Mouse (Mus musculus) embryonic facial prominence, embryonic 14.5 days (tissue): ENCODE data around the gene Gpr142. TPM values are rescaled to one million over a fixed set of nuclear protein-coding genes. Genes with fewer than 3 reads are reported as not detected.

ENCODE experiments used
- ATAC-seq: fragments of 200-750 bp; cut with Nextera tagmentation; 2 replicates; pipeline ENCODE4 v1.8.0; 2017; ENCODE audit warnings: low read depth, moderate number of reproducible peaks, moderate TSS enrichment
- DNase-seq: peaks from one replicate; pipeline ENCODE4 v3.0.0-alpha.2; 2015; ENCODE audit warnings: low spot score
- H3K27ac ChIP-seq: fragments of 300-500 bp; sonication (generic); replicated peaks from 2 replicates; pipeline ENCODE4 v1.5.1; 2014; ENCODE audit warnings: low read depth, mild to moderate bottlenecking, low read length, moderate library complexity
- H3K27me3 ChIP-seq: fragments of 300-500 bp; sonication (generic); replicated peaks from 2 replicates; pipeline ENCODE4 v1.6.1; 2014; ENCODE audit warnings: low read length; ENCODE audit not compliant: control insufficient read depth, insufficient read depth
- H3K36me3 ChIP-seq: fragments of 300-500 bp; sonication (generic); 2 replicates; pipeline ENCODE4 v1.6.1; 2014; ENCODE audit warnings: low read length, mixed read lengths; ENCODE audit not compliant: control insufficient read depth, insufficient read depth
- H3K4me1 ChIP-seq: fragments of 300-500 bp; sonication (generic); 2 replicates; pipeline ENCODE4 v1.6.1; 2014; ENCODE audit warnings: antibody characterized with exemption, low read length; ENCODE audit not compliant: control insufficient read depth, insufficient read depth
- H3K4me2 ChIP-seq: fragments of 300-500 bp; sonication (generic); 2 replicates; pipeline ENCODE4 v1.6.1; 2014; ENCODE audit warnings: low read depth, mild to moderate bottlenecking, low read length, moderate library complexity, mixed read lengths
- H3K4me3 ChIP-seq: fragments of 300-500 bp; sonication (generic); 2 replicates; pipeline ENCODE4 v1.5.1; 2014; ENCODE audit warnings: low read depth, mild to moderate bottlenecking, low read length
- H3K9ac ChIP-seq: fragments of 300-500 bp; sonication (generic); 2 replicates; pipeline ENCODE4 v1.6.1; 2014; ENCODE audit warnings: low read depth, mild to moderate bottlenecking, low read length, moderate library complexity, mixed read lengths
- H3K9me3 ChIP-seq: fragments of 300-500 bp; sonication (generic); 2 replicates; pipeline ENCODE4 v1.6.1; 2016; ENCODE audit warnings: low read length; ENCODE audit not compliant: control insufficient read depth
- WGBS: fragments of 180-500 bp; shearing (Covaris S2); extraction: QIAGEN DNeasy Blood & Tissue Kit; methylation state at CpG from one replicate; pipeline ENCODE4 v1.1.7; 2014; 5-methylcytosine and 5-hydroxymethylcytosine counted together
- polyA plus RNA-seq: library from polyadenylated mRNA; unstranded; fragments of >200 nt; fragmentation: Nextera tagmentation; extraction: Ambion mirVana; gene quantifications from 2 replicates; pipeline ENCODE4 v1.2.1, GENCODE M21; 2014

The Gpr142 gene
- polyA plus RNA-seq, 1 experiment from 2014 or later: not detected

- Histone ChIP-seq H3K4me2 (no peak overlapping the region), H3K27ac (no peak overlapping the region), H3K27me3 (no peaks in the 10 kb centered on the region), H3K4me1 (peaks cover 19% of the 10 kb centered on the region), H3K36me3 (no peaks in the 10 kb centered on the region), H3K4me3 (no peak overlapping the region), H3K9me3 (no peaks in the 10 kb centered on the region), H3K9ac (no peak overlapping the region)
- DNase-seq: no peak
- no peak for ATAC-seq
- WGBS: 61% methylated on average over 5 of the region's 5 CpGs
Measured at GRCm38 (mm10) chr11:114833166-114833565, 34.4 kb downstream of the Gpr142 start.

- DNase-seq (peak; percentile 88), ATAC-seq (peak; percentile 92)
- Histone ChIP-seq H3K27me3 (no peaks in the 10 kb centered on the region; the same call in 1 of the 2 replicates), H3K4me1 (peaks cover 11% of the 10 kb centered on the region), H3K9ac (peak overlapping the region; percentile 32), H3K4me3 (no peak overlapping the region), H3K36me3 (no peaks in the 10 kb centered on the region), H3K27ac (peak overlapping the region; percentile 72), H3K9me3 (no peaks in the 10 kb centered on the region), H3K4me2 (no peak overlapping the region)
- 6% methylated on average over 8 of the region's 8 CpGs for WGBS
Measured at GRCm38 (mm10) chr11:114843818-114844463, 45.2 kb downstream of the Gpr142 start.

- peak; percentile 31 for DNase-seq
- ATAC-seq: peak; percentile 17
- H3K27ac ChIP-seq: peak overlapping the region; percentile 72
- 60% methylated on average over 7 of the region's 7 CpGs for WGBS
- no peak overlapping the region for H3K4me2 ChIP-seq
- no peaks in the 10 kb centered on the region for H3K36me3 ChIP-seq
- no peak overlapping the region for H3K4me3 ChIP-seq
- H3K9me3 ChIP-seq: no peaks in the 10 kb centered on the region
- peaks cover 13% of the 10 kb centered on the region for H3K4me1 ChIP-seq
- no peaks in the 10 kb centered on the region; the same call in 1 of the 2 replicates for H3K27me3 ChIP-seq
- peak overlapping the region; percentile 32 for H3K9ac ChIP-seq
Measured at GRCm38 (mm10) chr11:114844464-114845220, 45.9 kb downstream of the Gpr142 start.

- DNase-seq (no peak), ATAC-seq (no peak)
- H3K4me3 ChIP-seq: no peak overlapping the region
- WGBS: 90% methylated on average over 3 of the region's 4 CpGs
- H3K27me3 ChIP-seq: no peaks in the 10 kb centered on the region; the same call in 1 of the 2 replicates
- no peaks in the 10 kb centered on the region for H3K36me3 ChIP-seq
- H3K9ac ChIP-seq: no peak overlapping the region
- H3K9me3 ChIP-seq: no peaks in the 10 kb centered on the region
- H3K27ac ChIP-seq: no peak overlapping the region
- no peak overlapping the region for H3K4me2 ChIP-seq
- H3K4me1 ChIP-seq: peaks cover 18% of the 10 kb centered on the region
Measured at GRCm38 (mm10) chr11:114846336-114846735, 47.6 kb downstream of the Gpr142 start.

GRCm38 (mm10) chr11:114847008-114847407, 48.3 kb downstream of the Gpr142 start:
- 62% methylated on average over 5 of the region's 5 CpGs for WGBS
- Histone ChIP-seq H3K9me3 (no peaks in the 10 kb centered on the region), H3K27ac (no peak overlapping the region), H3K36me3 (no peaks in the 10 kb centered on the region), H3K4me2 (no peak overlapping the region), H3K4me1 (peaks cover 18% of the 10 kb centered on the region), H3K9ac (no peak overlapping the region), H3K27me3 (no peaks in the 10 kb centered on the region; the same call in 1 of the 2 replicates), H3K4me3 (no peak overlapping the region)
- ATAC-seq (no peak), DNase-seq (peak; percentile 20)

- H3K4me1 ChIP-seq: peaks cover 21% of the 10 kb centered on the region
- no peak for DNase-seq
- no peaks in the 10 kb centered on the region for H3K9me3 ChIP-seq
- no peak overlapping the region; the same call in 1 of the 2 replicates for H3K4me2 ChIP-seq
- ATAC-seq: no peak
- H3K27me3 ChIP-seq: no peaks in the 10 kb centered on the region; the same call in 1 of the 2 replicates
- no peaks in the 10 kb centered on the region for H3K36me3 ChIP-seq
- no peak overlapping the region; the same call in 1 of the 2 replicates for H3K9ac ChIP-seq
- H3K27ac ChIP-seq: no peak overlapping the region
- no peak overlapping the region for H3K4me3 ChIP-seq
- 30% methylated on average over 2 of the region's 2 CpGs for WGBS
Measured at GRCm38 (mm10) chr11:114849572-114849971, 50.8 kb downstream of the Gpr142 start.

- Histone ChIP-seq H3K4me2 (peak overlapping the region; percentile 96), H3K9ac (peak overlapping the region; percentile 88), H3K36me3 (no peaks in the 10 kb centered on the region), H3K27me3 (no peaks in the 10 kb centered on the region; the same call in 1 of the 2 replicates), H3K4me1 (peaks cover 17% of the 10 kb centered on the region), H3K27ac (peak overlapping the region; percentile 97), H3K4me3 (peak overlapping the region; percentile 83), H3K9me3 (no peaks in the 10 kb centered on the region)
- DNase-seq: no peak
- WGBS: 18% methylated on average over 5 of the region's 5 CpGs
- ATAC-seq: no peak
Measured at GRCm38 (mm10) chr11:114850066-114850451, 51.3 kb downstream of the Gpr142 start.

GRCm38 (mm10) chr11:114850452-114851268, 51.9 kb downstream of the Gpr142 start, which contains the start of gene Gprc5c:
Gprc5c (plus strand) TSS chr11:114851152.
- Histone ChIP-seq H3K4me2 (peak within 1 kb of the TSS; percentile 96), H3K4me3 (peak within 1 kb of the TSS; percentile 83), H3K4me1 (peaks cover 17% of the 10 kb centered on the region), H3K9ac (peak within 1 kb of the TSS; percentile 88), H3K27ac (peak within 1 kb of the TSS; percentile 97), H3K36me3 (no peaks in the 10 kb centered on the region), H3K27me3 (no peaks in the 10 kb centered on the region; the same call in 1 of the 2 replicates), H3K9me3 (no peaks in the 10 kb centered on the region)
- DNase-seq (peak; percentile 76), ATAC-seq (peak; percentile 22)
- WGBS: 2% methylated on average over 30 of the region's 43 CpGs
